Mouse (Mus musculus) thymus, postnatal 4 days (tissue): ENCODE results near the gene A630023A22Rik.

Source experiments
- DNase-seq: peaks from one replicate; pipeline ENCODE4 v3.0.0; 2021

Gene A630023A22Rik

DNA sequence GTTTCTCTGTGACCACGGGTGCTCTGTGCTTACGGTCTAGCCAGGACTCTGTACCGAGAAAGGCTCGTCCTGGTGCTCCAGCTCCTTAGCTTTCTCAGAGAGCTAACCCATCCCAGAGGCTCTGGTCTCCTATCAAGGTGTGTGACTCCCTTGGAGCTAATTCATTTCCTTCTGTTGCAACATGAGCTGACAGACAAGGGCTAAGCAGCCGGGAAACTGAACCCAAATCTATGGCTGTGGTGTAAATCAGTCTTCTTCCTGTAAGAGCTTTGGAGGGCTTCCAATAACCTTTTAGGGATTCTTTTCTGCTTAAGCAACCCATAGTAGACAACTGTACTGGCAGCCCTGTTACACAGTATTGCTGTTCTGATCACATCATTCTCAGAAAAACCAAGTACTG, at the start of gene A630023A22Rik:
A630023A22Rik (minus strand) TSS at position 154 of the 400 bp plus-strand sequence.
- no peak for DNase-seq

DNA sequence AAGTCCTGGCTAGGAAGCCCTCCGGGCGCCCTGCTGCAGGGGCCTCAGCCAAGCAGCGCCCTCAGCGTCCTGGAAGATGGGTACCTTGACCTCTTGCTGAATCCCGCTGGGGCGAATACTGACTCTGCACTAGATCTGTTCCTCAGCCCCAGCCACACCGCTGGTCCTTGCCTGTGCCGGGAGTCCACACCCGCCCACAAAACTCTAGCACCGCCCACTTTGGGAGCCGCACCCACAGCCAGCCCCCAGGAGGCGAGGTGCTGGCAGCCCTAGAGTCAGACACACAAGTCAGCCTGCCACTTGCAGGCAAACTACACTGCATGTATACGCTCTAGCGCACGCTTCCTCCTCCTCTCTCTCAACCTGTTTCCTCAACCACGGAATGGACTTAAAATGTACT, 49.8 kb upstream of the A630023A22Rik start, which contains the start of gene Npy4r:
Npy4r (minus strand) TSS at position 148 of the 400 bp plus-strand sequence.
- DNase-seq: peak; percentile 56

DNA sequence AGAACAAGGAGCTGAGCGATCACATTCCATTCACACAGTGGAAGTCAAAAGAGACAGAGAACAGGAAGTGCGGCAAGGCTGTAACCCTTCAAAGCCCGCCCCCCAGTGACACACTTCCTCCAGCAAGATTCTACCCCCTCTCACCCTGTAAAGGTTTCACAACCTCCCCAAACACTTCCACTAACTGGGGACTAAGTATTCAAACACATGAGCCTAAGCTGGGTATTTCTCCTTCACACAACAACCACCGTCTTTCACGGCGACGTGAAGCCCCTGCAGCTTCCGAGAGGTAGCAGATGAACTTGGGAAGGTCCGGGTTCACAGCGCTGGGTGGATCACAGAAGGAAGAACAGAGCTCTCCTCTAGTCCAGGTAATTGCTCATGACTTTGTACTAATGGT, 40.4 kb upstream of the A630023A22Rik start:
- no peak for DNase-seq

DNA sequence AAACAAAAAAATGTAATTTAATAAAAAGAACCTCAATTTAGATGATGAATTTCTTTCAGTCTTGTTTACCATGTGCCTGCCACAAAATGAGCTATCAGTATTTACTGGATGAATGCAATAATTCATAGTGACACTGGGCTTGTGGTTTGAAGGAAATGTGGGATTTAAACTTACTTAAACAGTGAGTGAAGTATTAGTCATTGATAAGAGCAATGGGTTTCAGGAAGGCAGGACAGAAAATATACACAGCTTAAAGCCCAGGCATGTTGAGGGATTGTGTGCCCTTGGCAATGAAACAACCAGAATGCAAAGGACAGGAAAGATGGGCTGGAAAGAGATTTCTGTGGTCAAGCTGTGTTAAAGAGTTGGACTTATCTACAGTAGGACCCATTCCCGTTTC, 39.8 kb upstream of the A630023A22Rik start:
- no peak for DNase-seq

DNA sequence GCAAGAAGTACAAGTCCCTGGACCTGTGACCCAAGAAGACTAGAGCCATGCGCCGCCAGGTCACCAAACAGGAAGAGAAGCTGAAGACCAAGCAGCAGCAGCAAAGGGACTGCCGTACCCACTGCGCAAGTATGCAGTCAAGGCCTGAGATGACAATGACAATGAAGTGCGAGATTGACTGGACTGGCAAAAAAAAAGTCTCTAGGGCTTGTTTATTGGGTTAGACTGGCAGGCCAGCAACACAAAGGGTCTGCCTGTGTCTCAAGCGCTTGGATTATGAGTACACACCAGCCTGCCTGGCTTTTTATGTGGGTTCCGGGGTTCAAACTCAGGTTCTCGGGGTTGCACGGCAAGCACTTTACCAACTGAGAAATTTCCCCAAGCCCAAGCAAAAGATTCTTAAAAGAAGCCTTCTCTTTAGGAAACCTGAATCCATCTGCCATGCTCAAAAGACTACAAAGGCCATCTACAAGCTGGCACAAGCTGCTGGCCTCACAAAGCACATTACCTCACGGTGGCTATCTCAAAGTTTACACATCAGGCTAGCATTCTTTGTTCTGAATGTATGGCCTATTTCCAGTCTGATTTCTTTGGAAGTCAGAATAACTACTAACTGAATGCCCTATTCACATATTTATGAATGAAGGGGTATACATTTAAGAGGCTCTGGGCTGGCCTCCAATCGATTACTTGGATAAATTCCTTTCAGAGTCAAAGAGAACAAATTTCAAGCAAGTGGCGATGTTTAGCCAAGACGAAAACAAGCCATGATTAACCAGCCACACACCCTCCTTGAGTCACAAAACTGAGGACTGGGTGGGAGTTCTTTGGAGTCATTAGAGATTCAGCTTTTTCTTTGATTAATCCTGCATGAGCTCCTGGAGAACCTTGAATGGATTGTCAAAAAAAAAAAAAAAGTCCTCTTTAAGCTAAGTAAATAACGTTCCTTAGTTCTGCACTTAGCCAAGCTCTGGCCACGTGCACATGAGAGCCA, 37.4 kb upstream of the A630023A22Rik start:
- no peak for DNase-seq

DNA sequence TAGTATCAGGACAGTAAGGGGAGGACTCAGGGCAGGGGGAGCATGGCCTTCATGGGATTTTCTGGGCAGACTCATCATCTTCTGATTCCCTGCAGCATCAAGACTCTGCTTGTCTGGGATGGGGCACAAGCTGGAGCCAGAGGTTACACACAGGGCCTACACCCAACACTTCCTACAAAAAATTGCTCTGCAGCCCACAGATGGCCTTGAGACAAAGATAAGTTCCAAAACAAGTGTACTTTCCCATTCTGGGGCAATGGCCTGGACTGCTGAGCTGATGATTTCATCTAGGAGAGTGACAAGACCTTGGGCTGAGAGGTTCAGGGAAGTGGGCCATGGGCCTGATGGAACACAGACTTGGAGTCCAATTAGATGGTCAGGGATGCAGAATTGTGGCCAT, 32.8 kb upstream of the A630023A22Rik start:
- DNase-seq: no peak

DNA sequence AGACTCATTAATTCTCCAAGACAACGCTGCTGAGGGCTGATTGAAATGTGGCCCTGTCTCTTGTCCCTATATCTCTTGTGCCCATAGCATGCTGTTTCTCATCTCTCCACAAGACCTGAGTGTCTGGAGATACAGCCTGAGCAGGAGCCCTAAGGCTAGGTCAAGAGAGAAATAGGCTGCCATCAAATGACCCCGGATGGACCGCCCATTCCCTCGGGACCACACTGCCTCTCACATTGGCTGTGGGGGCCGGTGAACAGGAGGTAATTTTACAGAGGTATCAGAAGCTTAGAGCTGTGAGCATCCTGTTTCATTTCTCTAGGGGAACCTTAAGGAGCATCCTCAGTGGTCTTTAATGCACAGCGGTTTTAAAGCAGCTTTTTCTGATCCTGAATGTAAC, 28.7 kb upstream of the A630023A22Rik start:
- no peak for DNase-seq

DNA sequence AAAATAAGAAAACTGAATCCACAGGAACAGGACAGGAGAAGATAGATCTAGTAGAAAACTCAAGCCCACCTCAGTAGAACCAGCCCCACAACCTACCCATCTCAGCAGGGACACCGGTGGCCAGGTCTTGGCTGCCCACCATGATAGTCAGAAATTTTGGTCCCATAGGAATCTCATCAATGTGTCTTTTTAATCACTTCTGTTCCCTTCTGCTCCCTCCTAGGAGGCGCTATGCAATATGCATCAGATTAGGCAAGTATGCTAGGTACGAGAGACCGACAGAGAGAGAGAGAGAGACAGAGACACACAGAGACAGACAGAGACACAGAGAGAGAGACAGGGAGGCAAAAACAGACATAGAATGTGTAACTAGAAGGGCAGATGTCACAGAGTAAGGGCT, 19.1 kb upstream of the A630023A22Rik start:
- DNase-seq: no peak

DNA sequence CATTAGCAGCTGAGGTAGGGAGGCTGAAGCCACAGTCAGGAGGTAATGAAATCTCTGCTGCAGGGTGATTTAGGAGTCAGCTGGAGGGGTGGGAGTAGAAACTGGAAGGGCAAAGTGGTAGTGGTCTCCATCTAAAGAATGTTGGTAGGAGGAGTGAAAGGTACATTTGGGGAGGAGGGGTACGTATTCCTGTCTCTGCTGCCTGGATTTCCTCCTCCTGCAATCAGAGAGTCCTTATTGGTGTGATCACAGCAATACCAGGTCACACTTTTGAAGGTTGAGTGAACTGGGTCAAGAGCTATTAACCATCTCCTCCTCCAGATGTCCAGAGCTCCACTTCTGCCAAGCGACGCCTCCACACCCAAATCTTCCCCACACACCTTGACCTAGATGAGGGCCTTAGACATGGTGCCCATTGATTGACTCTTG, 18.4 kb upstream of the A630023A22Rik start:
- DNase-seq: no peak

DNA sequence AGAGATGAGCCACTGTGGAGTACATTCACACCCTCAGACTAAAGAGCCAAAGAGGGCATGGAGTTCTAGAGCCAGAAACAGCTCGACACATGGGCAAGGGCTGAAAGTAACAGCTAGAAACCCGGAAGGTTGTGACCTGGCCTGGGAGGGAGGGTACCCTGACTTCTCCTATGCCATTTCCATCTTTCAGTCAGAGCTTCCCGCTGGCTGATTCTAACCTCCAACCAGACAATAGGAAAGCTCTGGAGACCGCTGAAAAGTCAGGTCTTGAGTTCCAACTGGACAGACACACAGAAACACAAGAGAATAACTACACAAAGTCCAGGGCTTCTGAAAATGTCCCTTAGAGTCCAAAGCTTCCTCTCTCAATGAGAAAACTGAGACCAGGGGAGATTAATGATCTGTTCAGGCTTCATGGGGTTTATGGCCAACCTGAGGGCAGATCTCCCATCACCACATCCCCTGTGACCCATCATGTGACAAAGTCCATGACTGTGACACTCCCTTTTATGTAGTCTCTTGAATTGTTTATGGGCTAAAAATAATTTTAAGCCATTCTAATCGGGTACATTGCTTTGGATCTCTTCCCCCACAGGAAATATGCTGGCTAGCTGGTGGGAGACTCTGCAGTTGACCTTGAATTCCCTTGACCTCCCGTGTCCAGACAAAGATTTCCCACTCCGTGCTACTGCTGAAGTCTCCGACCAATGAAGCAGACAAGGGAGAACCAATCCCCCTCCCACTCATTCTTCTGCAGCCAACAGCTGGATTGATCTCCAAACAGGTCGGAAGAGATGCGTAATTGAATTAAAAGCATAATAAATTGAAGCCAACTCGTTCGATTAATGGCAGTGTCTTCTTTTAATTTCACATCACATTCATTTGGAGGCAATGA, 17.7 kb upstream of the A630023A22Rik start:
- DNase-seq: no peak

DNA sequence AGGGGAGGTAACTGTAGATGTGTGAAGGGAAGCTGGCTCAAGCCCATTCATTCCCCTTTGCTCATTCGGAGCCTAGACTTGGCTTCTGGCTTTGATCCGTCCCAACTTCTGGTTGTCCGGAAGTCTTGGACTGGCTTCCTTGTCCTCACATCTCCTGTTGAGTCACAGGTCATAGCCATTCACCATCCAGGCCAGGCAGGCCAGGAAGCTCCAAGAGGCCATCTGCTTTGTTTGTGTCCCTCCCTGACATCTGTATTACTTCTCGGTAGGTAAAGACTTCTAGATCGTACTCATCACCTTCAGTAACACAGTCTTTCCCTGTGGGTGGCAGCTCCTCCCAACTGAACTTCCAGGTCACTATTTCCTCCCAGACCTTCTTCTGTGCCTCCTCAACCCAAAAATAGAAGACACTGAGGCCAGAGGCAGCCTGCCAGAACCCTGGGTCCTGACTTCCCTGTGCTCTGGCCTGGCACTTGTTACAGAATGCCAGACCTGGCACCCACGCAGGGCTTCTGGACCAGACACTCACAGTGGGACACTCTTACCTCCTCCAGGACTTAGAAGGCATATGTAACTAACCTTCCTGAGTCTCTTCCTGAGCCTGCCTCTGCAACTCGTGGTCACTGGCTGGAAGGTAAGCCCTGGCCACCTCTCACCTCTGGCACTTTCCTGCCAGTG, 16.6 kb upstream of the A630023A22Rik start:
- DNase-seq: no peak

DNA sequence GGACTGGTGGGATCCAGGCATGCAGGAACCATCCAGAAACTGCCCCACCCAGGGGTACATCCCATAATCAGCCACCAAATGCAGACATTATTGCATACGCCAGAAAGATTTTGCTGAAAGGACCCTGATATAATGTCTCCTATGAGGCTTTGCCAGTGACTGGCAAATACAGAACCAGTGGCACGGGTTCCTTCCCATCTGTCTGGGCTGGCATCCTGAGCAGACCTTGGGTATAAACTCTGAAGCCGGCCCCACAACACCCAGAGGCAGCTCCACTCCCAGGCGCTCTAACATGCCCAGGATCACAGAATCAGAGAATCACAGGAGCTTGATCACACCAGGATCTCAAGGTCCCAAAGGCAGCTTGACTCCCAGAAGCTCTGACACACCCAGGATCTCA, 11.8 kb upstream of the A630023A22Rik start:
- no peak for DNase-seq

DNA sequence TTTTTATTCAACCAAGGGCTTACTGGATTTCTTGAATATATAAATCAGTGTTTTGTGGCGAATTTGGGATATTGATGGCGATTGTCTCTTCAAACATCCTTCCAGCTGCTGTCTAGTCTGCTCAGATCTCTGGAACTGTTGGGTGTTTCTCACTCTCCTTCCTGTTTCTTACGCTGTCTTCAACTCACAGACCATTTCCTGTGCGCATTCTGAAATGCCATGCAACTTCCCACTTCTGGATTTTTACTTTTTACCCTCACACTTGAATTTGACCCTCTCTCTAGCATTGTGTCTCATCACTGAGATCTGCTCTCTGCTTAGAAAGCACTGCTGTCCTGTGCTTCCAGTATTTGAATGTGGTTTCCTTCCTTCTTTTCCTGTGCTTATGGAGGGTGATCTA, 5.0 kb upstream of the A630023A22Rik start:
- no peak for DNase-seq

DNA sequence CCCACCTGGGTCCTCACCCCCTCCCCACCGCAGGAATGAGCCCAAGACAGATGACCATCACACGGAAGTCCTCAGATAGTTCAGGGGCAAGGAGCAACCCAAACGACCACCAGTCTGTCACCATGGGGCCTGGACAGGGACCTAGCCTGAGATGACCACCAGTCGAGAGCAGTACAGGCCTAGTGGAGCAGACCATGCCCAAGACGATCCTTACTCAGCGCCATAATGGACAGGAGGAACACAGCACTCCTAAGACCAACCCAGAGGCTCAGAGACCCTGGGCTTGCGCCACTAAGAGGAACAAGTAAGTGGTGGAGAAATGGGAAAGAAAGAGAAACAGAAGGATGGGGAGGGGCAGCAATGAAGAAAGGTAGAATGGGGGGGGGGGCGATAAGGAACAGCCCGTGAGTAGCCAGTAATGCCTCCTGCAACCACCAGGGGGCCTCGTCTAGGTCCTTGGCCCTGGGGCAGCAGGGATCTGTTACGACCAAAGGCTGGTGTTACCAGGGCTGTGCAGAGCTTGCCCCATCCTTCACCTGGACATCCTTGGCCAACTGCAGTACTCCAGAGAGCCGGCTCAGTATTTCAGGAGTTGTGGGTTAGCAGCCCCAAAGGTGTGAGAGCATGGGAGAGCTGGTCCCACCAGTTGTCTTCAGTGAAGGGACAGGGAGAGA, 4.0 kb upstream of the A630023A22Rik start:
- peak; percentile 73 for DNase-seq

DNA sequence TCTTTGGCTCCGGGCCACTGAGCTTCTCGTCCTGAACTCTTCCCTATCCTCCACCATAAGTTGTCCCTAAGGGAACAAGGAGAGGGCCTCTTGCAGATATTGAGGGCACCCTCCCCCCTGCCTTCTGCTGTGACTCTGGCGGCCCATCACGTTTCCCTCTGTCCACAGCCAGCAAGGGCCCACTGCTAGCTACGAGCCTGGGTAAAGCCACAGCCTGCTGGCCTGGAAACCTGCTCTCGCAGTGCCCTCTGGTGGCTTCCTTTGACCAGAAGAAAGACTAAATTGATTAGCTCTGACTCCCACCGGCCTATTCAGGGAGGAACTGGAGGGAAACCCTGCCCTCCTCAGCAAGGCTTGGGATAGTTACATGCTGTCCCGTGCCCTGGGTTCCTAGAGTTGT, 2.3 kb upstream of the A630023A22Rik start:
- DNase-seq: peak; percentile 44

DNA sequence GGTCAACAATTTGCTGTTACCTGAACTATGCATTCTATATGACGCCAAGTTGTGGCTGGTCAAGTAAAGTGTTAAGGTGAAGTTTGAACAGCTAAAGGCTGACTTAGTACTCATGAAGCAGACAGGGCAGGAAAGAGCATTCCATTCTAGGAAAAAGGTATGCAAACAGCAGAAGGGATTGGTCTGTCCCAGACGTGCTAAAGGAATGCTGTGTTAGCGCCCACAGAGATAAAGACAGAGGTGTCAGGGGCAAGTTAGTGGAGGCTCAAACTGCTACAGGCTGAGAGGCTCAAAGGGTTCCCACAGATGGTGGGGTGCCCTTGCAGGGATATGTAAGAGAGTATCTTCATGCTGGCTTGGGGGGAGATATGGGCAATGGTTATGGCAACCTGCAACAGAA, 1.3 kb upstream of the A630023A22Rik start:
- no peak for DNase-seq

DNA sequence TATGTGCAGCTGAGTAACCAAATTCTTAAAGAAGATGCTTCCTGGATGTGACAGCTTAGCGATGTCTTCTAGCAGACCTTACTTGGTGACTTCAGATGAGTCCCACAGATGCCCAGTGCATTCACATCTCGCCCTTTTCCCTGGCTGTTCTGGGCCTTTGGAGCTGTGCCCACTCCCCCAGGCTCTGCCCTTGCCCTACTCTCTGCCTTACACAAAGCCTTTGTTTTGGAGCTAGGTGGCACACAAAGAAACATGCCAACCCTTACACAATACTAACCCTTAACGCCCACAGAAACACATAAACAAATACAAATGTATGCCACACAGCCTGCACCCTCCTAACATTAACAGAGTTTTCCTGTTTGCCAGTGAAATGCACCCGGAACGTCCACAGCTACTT, 6.4 kb downstream of the A630023A22Rik start:
- DNase-seq: no peak

DNA sequence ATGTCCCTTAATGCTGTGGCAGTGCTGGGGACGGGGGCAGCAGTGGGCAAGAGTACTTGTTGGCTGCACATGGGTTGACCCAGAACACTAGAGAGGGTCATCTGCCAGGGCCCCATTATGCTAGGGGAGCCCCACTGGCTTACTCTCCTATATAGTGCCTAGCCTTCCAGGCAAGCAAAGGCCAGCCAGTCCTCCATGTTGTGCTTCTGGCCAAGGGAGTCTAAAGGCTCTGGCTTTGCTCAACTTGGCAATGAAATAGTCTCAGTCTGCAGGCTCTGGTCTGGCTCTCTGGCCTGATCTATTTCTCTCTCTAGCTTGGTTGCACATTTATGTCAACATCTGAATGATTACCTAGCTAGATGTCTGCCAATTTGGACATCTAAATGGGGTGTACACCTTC, 9.7 kb downstream of the A630023A22Rik start:
- no peak for DNase-seq

DNA sequence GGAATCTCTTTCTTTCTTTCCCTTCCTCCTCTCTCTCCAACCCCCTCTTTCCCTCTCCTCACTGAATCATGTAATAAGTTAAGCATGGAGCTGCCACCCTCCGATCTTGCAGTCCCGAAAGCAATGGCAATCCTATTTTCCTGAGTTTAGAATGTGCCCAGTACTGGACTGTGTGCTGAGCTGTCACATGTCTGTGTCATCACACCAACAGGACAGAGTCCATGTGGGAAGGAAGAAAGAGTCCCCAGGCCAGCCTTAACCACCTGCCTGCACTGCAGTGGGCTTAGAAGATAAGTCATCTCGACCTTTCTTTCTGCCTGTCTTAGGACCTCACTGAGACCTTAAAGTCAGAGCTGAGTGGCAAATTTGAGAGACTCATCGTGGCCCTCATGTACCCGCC, 11.1 kb downstream of the A630023A22Rik start:
- no peak for DNase-seq

DNA sequence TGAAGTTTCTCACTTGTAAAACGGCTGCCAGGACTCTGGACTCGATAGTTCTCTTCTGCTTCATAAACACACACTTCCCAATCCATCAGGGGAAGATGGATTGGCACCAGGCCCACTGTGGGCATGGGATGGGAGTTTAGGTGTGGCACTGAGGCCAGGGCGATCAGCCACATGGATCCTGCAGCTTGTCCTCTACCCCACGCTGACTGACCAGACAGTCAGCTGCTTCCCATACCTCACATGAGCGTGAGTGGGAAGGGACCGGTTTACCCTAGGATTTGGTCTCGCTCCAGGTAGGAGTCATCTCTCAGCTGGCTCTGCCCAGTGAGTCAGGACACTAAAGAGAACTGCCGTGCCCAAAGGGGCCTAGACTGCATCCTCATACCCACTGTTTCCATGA, 12.8 kb downstream of the A630023A22Rik start:
- DNase-seq: no peak

DNA sequence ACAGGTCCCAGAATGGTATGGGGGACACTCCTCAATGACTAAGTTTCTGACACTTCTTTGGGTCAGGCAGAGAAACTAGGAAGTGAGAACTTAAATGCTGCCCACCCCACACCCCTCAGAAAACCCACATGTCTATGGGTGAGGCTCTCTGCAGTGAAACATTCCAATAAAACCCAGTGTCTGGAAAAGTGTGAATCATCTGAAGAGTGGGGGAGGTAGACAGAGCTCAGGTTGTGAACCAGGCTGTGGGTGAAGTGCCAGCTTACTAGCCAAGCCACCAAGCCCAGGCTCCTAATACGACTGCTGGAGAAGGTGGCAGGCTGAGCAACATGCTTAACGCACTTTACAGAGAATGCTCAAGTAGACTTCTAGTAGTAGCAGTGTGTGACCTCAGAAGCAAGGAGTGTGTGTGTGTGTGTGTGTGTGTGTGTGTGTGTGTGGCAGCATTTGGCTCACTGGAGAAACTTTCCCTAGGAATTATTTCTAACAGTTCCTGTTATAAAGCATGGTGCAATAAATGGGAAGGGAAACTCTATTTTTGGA, 14.6 kb downstream of the A630023A22Rik start:
- DNase-seq: no peak

DNA sequence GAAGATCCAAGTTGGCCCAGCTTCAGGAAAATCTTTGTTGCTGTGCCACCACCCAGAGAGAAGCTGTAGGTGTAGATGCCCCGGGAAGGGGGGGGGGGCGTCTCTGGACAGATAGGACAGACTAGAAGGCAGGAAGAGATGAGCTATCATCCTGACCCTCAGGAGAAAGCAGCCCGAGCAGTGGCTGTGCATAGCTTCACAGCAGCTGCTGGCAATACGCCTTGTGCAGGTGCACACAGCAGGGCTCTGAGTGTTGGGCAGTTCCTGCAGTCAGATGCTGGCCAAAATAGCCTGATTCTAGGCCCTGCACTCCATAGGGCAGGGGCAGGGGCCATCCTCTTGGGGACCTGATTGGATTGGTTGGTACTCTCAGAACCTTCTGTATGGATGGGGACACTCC, 15.7 kb downstream of the A630023A22Rik start:
- no peak for DNase-seq
